Mouse (Mus musculus) T-helper 2 cell (primary cell): Measurements from ENCODE around the gene Cc2d2a.

Experiments used
- in situ Hi-C: fragments of 300-600 bp; cut with MboI, MseI; formaldehyde crosslinking; loops from one replicate; pipeline ENCODE4 v1.15.1; 2025; ENCODE audit warnings: high pct_unique_total_duplicates

Gene Cc2d2a

GRCm38 (mm10) chr5:43661997-43662961 is at the start of gene Cc2d2a:
Gene Cc2d2a, plus strand, starts transcription at chr5:43662346.
- in situ Hi-C loops: no loop called here

- in situ Hi-C loops: no loop called here
Measured at GRCm38 (mm10) chr5:43621575-43622299, 40.4 kb upstream of the Cc2d2a start.

DNA sequence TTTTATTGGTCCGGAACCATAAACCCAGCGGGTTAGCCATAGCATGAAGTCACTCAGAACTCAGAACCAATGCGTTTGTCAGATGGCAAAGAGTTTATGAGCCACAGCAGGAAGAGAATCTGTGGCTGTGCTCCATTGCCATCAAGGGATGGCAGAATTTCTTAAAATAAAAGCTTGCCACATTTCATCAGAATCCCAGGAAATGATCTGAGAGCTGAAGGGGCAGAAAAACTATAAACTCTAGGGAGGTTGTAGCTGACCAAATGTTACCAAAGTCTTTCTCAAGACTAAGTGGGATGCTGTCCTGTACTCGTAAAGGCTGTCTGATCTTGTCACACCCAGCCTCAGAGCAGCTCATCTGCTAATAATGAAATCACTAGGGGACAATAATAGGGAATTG is 36.7 kb upstream of the Cc2d2a start:
- in situ Hi-C loops: no loop called here

DNA sequence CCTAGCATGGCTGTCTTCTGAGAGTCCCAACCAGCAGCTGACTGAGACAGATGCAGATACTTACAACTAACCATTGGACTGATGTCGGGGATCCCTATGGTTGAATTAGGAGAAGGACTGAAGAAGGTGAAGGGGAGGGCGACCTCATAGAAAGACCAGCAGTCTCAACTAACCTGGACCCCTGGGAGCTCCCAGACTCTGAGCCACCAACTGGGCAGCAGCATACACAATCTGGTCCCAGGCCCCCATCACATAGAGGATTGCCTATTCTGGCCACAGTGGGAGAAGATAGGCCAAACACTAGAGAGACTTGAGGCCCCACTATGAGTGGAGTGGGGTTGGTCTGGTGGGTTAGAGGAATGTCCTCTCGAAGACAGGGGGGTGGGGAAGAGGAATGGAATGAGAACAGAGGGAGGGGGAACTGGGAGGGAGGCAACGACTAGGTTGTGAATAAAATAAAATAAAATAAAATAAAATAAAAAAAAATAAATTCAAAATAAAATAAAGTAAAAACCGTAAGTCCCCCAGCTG is 28.0 kb upstream of the Cc2d2a start:
- in situ Hi-C loops: loop anchor here (10.0 kb wide), 1 partner anchor 209 kb away; no protein-coding TSS in a partner anchor

GRCm38 (mm10) chr5:43634602-43635081 is 27.5 kb upstream of the Cc2d2a start:
- in situ Hi-C loops: loop anchor here (10.0 kb wide), 1 partner anchor 210 kb away; no protein-coding TSS in a partner anchor

DNA sequence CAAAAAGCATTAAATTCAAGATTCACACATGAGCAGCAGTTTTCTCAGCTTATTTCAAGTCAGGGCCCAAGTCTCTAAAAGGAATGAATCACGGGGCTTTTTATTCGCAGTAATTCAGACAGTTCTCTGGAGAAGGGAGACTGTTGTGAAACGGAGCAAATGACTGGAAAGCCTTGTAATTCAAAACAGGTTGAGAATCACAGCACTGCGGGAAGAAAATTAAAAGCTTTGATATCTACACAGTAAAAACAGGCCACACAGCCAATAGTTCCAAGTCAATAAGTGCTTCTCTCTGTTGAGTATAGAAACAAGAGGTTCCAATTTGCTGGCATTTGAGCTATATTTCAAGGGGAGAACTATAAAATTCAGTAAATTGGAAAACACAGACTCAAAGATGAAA is 17.1 kb upstream of the Cc2d2a start:
- in situ Hi-C loops: no loop called here

DNA sequence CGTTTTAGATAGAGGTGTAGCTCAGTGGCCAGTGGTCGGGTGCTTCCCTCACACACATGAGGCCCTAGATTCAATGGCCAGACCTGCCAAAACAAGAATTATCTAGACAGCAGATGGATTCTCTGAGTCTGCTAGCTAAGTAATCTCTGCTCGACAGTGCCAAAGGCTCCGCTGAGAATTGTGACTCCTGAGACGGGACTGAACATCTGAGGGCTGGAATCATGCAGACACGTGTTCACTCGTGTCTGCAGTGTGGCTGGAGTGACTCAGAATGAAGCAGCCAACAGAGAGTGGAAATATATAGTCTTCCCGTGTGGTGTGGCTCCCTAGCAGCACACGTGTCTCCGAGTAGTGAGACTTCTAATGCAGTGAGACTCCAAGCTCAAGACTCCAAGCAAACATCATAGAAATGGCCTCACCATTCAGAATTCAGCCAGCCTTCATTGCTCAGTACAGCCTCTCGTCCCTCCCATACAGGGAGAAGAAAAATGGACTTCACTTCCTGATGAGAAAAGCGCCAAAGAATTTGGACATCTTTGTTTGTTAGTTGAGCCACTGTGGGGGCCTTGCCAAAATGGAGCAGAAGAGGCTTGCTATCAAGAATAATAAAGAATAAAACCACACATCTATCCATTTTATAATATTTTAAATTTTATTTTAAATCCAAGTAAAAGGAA is 14.9 kb upstream of the Cc2d2a start:
- in situ Hi-C loops: no loop called here

GRCm38 (mm10) chr5:43661498-43661897 is 648 bp upstream of the Cc2d2a start:
- in situ Hi-C loops: no loop called here

- in situ Hi-C loops: no loop called here
Measured at GRCm38 (mm10) chr5:43663531-43663930, 1.4 kb downstream of the Cc2d2a start.

DNA sequence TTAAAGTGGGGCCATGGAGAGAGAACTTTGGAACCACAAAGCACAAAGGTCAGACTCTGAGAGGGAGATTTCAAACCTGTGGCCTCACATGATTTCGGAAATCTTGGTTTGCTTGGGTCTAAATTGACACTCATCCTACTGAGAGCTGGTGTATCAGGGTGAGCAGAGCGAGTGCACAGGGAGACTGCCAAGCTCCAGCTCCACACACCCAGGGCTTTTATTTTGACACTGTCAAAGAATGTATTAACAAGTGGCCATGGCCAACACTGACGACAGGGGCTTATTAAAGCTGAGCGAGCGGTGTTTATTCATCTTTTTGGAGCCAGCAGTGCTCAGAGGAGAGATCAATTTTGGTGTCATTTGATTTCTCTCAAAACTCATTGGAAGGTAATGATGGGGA is 3.0 kb downstream of the Cc2d2a start:
- in situ Hi-C loops: no loop called here

DNA sequence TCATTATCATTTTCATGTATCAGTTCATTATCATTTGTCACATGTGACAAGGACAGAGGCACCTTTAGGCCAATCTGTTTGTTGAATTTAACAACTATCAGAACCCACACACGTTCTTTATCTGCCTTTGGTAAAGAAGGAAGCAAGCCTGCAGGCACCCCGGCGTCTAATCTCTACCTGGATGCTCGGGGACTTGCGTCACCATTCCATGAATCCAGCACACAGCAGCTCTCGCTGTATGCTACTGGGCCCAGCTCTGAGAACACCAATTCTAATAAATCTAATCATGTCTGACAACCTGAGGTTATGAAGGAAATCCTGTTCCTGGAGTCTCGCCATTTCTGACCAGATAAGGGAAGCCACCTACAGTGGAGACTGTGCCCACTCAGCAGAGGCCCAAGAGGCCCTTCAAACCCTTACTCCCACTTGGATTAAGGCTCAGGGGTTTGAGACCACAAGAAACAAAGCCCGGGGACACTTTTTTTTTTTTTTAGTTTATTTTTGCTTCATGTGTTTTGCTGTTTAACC is 7.0 kb downstream of the Cc2d2a start:
- in situ Hi-C loops: no loop called here

- in situ Hi-C loops: no loop called here
Measured at GRCm38 (mm10) chr5:43672177-43672911, 10.2 kb downstream of the Cc2d2a start.

DNA sequence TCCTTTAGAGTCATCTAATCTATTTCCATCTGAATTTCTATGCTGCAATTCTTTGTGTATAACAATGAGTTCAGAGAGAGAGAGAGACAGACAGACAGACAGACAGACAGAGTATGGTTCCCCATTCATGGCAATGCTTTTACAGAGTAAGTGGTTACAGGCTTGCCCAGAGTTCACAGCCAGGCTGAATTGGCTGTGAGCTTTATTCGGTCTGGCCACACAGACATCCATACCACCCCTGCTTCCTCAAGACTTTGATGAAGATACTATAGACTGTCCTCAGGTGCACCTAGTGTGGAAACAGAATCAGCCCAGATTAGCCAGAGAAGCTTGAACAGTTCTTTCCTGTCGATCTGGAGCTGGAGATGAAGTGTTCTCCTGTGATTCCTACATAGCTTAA is 10.9 kb downstream of the Cc2d2a start:
- in situ Hi-C loops: no loop called here

DNA sequence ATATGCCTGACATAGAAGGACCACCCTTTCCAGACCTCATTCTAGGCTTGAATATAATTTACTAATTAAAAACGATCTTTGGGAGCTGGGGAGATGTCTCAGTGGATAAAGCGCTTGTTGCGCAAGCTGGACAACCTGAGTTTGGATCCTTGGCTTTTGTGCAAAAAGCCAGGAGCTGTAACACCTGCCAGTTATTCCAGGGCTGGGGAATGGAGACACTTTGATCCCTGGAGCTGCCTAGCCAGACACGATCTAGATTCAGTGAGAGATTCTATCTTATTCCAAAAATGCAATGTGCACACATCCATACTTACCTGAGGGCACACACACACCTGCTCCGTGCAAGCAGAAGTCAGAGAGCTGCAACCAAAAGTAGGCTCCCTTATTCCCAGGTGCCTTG is 23.3 kb downstream of the Cc2d2a start:
- in situ Hi-C loops: no loop called here

DNA sequence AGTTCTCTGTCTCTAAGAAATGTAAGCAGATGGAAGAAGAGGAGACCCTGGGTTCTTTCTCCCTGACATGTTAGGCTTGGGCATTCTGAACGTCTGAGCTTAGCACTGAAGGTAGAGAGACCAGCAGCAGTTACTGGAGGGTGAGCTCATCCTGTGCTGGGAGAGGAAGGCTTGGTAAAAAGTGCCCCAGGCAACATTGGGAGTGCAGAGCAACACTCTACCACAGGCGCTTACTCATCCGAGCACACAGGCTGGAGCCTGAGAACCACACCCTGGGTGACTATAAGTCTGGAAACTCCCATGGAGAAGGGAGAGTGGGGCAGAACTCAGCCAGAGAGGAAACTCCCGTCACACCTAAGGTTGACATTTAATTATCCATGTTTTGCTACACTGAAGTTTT is 30.3 kb downstream of the Cc2d2a start:
- in situ Hi-C loops: loop anchor here (10.0 kb wide), 1 partner anchor 82 kb away; no protein-coding TSS in a partner anchor

- in situ Hi-C loops: loop anchor here (10.0 kb wide), 1 partner anchor 78 kb away; no protein-coding TSS in a partner anchor
Measured at GRCm38 (mm10) chr5:43697133-43697532, 35.0 kb downstream of the Cc2d2a start.

- in situ Hi-C loops: loop anchor here (10.0 kb wide), 1 partner anchor 76 kb away; no protein-coding TSS in a partner anchor
Measured at GRCm38 (mm10) chr5:43699240-43699639, 37.1 kb downstream of the Cc2d2a start.

DNA sequence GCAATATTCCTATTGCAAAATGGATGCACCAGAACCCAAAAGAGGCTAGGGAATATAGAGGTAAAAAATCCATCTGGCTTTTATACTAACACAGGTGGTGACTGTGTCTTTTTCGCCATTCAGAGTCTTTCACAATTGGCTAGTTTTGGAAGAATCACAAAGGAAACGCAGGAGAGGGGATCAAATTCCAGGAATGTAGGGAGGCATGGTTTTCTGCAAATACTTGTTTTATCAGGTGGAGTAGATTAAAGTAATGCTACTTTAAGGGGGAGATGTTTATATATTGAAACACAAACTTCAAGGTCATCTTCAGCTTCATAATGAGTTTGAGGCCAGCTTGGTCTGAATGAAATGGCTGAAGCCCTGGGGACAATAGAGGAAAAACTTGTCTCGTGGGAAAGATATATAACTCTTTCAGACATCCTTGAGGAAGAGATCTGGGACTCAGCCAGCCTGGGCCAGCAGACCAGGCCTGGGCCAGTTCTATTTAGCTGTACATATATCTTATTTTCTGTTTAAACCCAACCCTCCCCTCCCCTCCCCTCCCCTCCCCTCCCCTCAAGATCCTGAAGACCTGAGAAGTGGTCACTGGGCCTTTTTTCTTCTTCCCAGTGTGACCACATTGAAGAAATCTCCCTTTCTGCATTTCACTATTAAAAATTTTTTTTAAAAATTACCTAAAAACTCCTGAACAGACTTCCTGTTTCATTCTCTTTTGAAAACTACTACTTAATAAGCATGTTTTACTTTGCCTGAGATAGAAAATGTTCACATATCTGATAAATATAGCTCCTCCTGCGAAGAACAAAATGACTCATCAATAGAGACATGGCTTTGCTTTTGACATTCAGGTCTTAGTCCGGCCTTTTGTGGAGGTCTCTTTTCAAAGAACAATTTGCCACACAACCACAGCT is 59.6 kb downstream of the Cc2d2a start:
- in situ Hi-C loops: no loop called here

- in situ Hi-C loops: no loop called here
Measured at GRCm38 (mm10) chr5:43722452-43722783, 60.3 kb downstream of the Cc2d2a start.
